Mouse (Mus musculus): ENCODE data around the gene Rfxank. TPM values are rescaled to one million over a fixed set of nuclear protein-coding genes. Genes with fewer than 3 reads are reported as not detected.

The Rfxank gene
- 10 to 100 TPM; 27.9 to 28.0 TPM for total RNA-seq (2023)

GRCm38 (mm10) chr8:70139026-70139857, at the start of gene Rfxank, which contains the start of the genes Borcs8 and Mef2b:
Rfxank (minus strand) TSS chr8:70139154.
Borcs8 (plus strand) TSS chr8:70139499.
Mef2b (plus strand) TSS chr8:70139711.

GRCm38 (mm10) chr8:70172043-70172681, 33.2 kb upstream of the Rfxank start, which contains the start of gene Tmem161a:
Tmem161a (plus strand) TSS chr8:70172356.

GRCm38 (mm10) chr8:70131166-70131883, 7.6 kb downstream of the Rfxank start, which contains the start of gene Nr2c2ap:
Nr2c2ap (plus strand) TSS chr8:70131333.

GRCm38 (mm10) chr8:70120667-70121066, 18.3 kb downstream of the Rfxank start, which contains the start of gene Ncan:
Ncan (minus strand) TSS chr8:70120873.

GRCm38 (mm10) chr8:70083285-70083684, 55.7 kb downstream of the Rfxank start, which contains the start of gene Hapln4:
Hapln4 (plus strand) TSS chr8:70083457.

Other genes starting within 250 kb of the Rfxank start
- gene Tssk6, start 237.0 kb downstream of the Rfxank start, total RNA-seq (2023), result 1 to 10 TPM in 1 of 2 experiments, under 1 TPM in 1; 0.44 to 1.3 TPM
- 10 to 100 TPM; 53.3 to 66.9 TPM for gene Ndufa13, start 236.6 kb downstream of the Rfxank start, total RNA-seq (2023)
- gene Yjefn3, start 236.4 kb downstream of the Rfxank start, total RNA-seq (2023), result 1 to 10 TPM; 2.9 to 4.6 TPM
- 100 to 1,000 TPM; 104 to 106 TPM for gene Gatad2a, start 142.8 kb downstream of the Rfxank start, total RNA-seq (2023)
- gene Mau2, start 96.4 kb downstream of the Rfxank start, total RNA-seq (2023), result 100 to 1,000 TPM; 129 to 135 TPM
- gene Sugp1, start 96.3 kb downstream of the Rfxank start, total RNA-seq (2023), result 10 to 100 TPM; 46.4 to 48.4 TPM
- 1 to 10 TPM; 1.1 to 1.3 TPM for gene Tm6sf2, start 66.2 kb downstream of the Rfxank start, total RNA-seq (2023)
- under 1 TPM in 1 of 2 experiments, not detected in 1; 0.15 TPM for gene Hapln4, start 55.7 kb downstream of the Rfxank start, total RNA-seq (2023)
- gene Ncan, start 18.3 kb downstream of the Rfxank start, total RNA-seq (2023), result not detected
- 10 to 100 TPM; 35.6 to 41.8 TPM for gene Nr2c2ap, start 7.8 kb downstream of the Rfxank start, total RNA-seq (2023)
- 10 to 100 TPM; 60.7 to 72.8 TPM for gene Borcs8, start 345 bp upstream of the Rfxank start, total RNA-seq (2023)
- gene Mef2b, start 557 bp upstream of the Rfxank start, total RNA-seq (2023), result 1 to 10 TPM; 2.7 to 3.8 TPM
- gene Tmem161a, start 33.2 kb upstream of the Rfxank start, total RNA-seq (2023), result 10 to 100 TPM; 51.2 to 54.0 TPM
- gene Slc25a42, start 73.2 kb upstream of the Rfxank start, total RNA-seq (2023), result 10 to 100 TPM; 13.6 to 20.1 TPM
- 10 to 100 TPM; 85.2 to 91.8 TPM for gene Sugp2, start 95.1 kb upstream of the Rfxank start, total RNA-seq (2023)
- 10 to 100 TPM; 13.2 to 14.2 TPM for gene Armc6, start 95.3 kb upstream of the Rfxank start, total RNA-seq (2023)
- gene Homer3, start 143.7 kb upstream of the Rfxank start, total RNA-seq (2023), result 1 to 10 TPM; 3.7 to 5.4 TPM
- 100 to 1,000 TPM in 1 of 2 experiments, 10 to 100 TPM in 1; 94.8 to 103 TPM for gene Ddx49, start 163.3 kb upstream of the Rfxank start, total RNA-seq (2023)
- gene Cope, start 163.4 kb upstream of the Rfxank start, total RNA-seq (2023), result 100 to 1,000 TPM; 113 to 144 TPM
- not detected for gene Cers1, start 176.6 kb upstream of the Rfxank start, total RNA-seq (2023)
- gene Gdf1, start 190.7 kb upstream of the Rfxank start, total RNA-seq (2023), result not detected
- gene Upf1, start 214.1 kb upstream of the Rfxank start, total RNA-seq (2023), result 10 to 100 TPM; 81.4 to 87.5 TPM
- gene Comp, start 234.4 kb upstream of the Rfxank start, total RNA-seq (2023), result 1 to 10 TPM; 1.0 to 1.7 TPM

Data from T-cell, adult 66 days (primary cell).